10 mouse cellular contexts compared by ENCODE assay signal in genomic region chr10:127663590-127663989, GRCm38 (mm10). TPM values are rescaled to one million over a fixed set of nuclear protein-coding genes. Genes with fewer than 3 reads are reported as not detected.
DNase-seq lines count a peak whose midpoint lies in the region; ATAC-seq and TF ChIP-seq lines count a peak whose summit lies in the region.
"Had no signal": no experiment of that assay in that cellular context is flagged by ENCODE, and none has a peak within 500 bp of the region (broad histone marks: within the 10 kb centered on the region; RNA-seq: fewer than 3 reads in every experiment).

No protein-coding gene starts in this region.

- WGBS in kidney, postnatal 0 days: 29% methylated on average over 5 of the region's 5 CpGs
- WGBS in limb, embryonic 13.5 days: 9% methylated on average over 5 of the region's 5 CpGs

- H3K4me3 ChIP-seq in kidney, postnatal 0 days (replicated peaks; ENCODE audit: low read depth, low read length): no peak overlapping the region
- H3K4me3 ChIP-seq in E14TG2a.4 (replicated peaks; ENCODE audit: low read length): peak overlapping the region; percentile 88
- peak overlapping the region; percentile 86 for H3K4me3 ChIP-seq in limb, embryonic 13.5 days

- peak; percentile 38 to 50 for DNase-seq in cerebellum, postnatal 25 days
- no peak for DNase-seq in cerebellum, adult 9-10 months
- peak; percentile 19 for DNase-seq in kidney, postnatal 0 days (ENCODE audit: low spot score)
- no peak for DNase-seq in kidney, postnatal 25 days
- no peak for DNase-seq in frontal cortex, postnatal 25 days (ENCODE audit: low spot score in 2 of 2)
- DNase-seq in right cerebral cortex, postnatal 36 days (ENCODE audit: low spot score in 2 of 2): no peak
- DNase-seq: gastrocnemius, postnatal 14 days had no signal

- H3K9me3 ChIP-seq in kidney, postnatal 0 days (replicated peaks; ENCODE audit: low read length): no peaks in the 10 kb centered on the region
- no peaks in the 10 kb centered on the region for H3K9me3 ChIP-seq in E14TG2a.4 (ENCODE audit: low read length)
- no peaks in the 10 kb centered on the region for H3K9me3 ChIP-seq in limb, embryonic 13.5 days

- no peaks in the 10 kb centered on the region for H3K27me3 ChIP-seq in kidney, postnatal 0 days (ENCODE audit: insufficient read depth, low read length)
- peaks cover 35% of the 10 kb centered on the region for H3K27me3 ChIP-seq in E14TG2a.4 (ENCODE audit: insufficient read depth, low read length)
- no peaks in the 10 kb centered on the region for H3K27me3 ChIP-seq in limb, embryonic 13.5 days

- H3K27ac ChIP-seq in kidney, postnatal 0 days: peak overlapping the region; percentile 88; the same call in 1 of the 2 replicates
- H3K27ac ChIP-seq in limb, embryonic 13.5 days: peak overlapping the region; percentile 85; the same call in 1 of the 2 replicates

- H3K4me1 ChIP-seq in kidney, postnatal 0 days (replicated peaks; ENCODE audit: insufficient read depth, low read length): peaks cover 46% of the 10 kb centered on the region
- peaks cover 91% of the 10 kb centered on the region for H3K4me1 ChIP-seq in E14TG2a.4 (replicated peaks; ENCODE audit: low read depth, low read length)
- H3K4me1 ChIP-seq in limb, embryonic 13.5 days: peaks cover 54% of the 10 kb centered on the region

- peaks cover 37% of the 10 kb centered on the region for H3K36me3 ChIP-seq in kidney, postnatal 0 days (ENCODE audit: insufficient read depth, low read length)
- H3K36me3 ChIP-seq in E14TG2a.4 (ENCODE audit: insufficient read depth, low read length): peaks cover 48% of the 10 kb centered on the region
- H3K36me3 ChIP-seq in limb, embryonic 13.5 days: peaks cover 55% of the 10 kb centered on the region

- no peak for ATAC-seq in kidney, postnatal 0 days (replicated peaks; ENCODE audit: low FRiP score, low read depth)
- no peak for ATAC-seq in limb, embryonic 13.5 days (ENCODE audit: low FRiP score, low read depth)
- ATAC-seq: hindbrain, embryonic 16.5 days had no signal

- H3K9ac ChIP-seq in kidney, postnatal 0 days (ENCODE audit: low read depth, low read length): peak overlapping the region; percentile 40; the same call in 1 of the 2 replicates
- peak overlapping the region; percentile 94 for H3K9ac ChIP-seq in limb, embryonic 13.5 days

- H3K4me2 ChIP-seq in kidney, postnatal 0 days (ENCODE audit: low read length): peak overlapping the region; percentile 77
- H3K4me2 ChIP-seq in limb, embryonic 13.5 days (replicated peaks): peak overlapping the region; percentile 94

- no peak for TF ChIP-seq CTCF in kidney, postnatal 0 days (IDR thresholded peaks at IDR 0.05; ENCODE audit: low read depth)
- no peak for TF ChIP-seq CTCF in E14TG2a.4 (conservative IDR thresholded peaks at IDR 0.05; ENCODE audit: low read length)

RNA-seq across cellular contexts. Expression of gene Nemp1, which starts 3.1 kb away (rescaled TPM):
- polyA plus RNA-seq in kidney, postnatal 0 days (2015; fragmentation: Nextera tagmentation; extraction: Ambion mirVana): 6.6 and 6.9 TPM in 2 replicates
- 9.3 and 9.9 TPM in 2 replicates for polyA plus RNA-seq in limb, embryonic 13.5 days (2015; fragmentation: Nextera tagmentation; extraction: Ambion mirVana)

RNA-seq across cellular contexts. Expression of gene Nab2, which starts 4.8 kb away (rescaled TPM):
- polyA plus RNA-seq in kidney, postnatal 0 days (2015; fragmentation: Nextera tagmentation; extraction: Ambion mirVana): 21.5 and 24.3 TPM in 2 replicates
- 18.1 and 18.5 TPM in 2 replicates for polyA plus RNA-seq in limb, embryonic 13.5 days (2015; fragmentation: Nextera tagmentation; extraction: Ambion mirVana)

RNA-seq across cellular contexts. Expression of gene Stat6, which starts 20.8 kb away (rescaled TPM):
- polyA plus RNA-seq in kidney, postnatal 0 days (2015; fragmentation: Nextera tagmentation; extraction: Ambion mirVana): 26.2 and 27.0 TPM in 2 replicates
- 14.3 and 15.0 TPM in 2 replicates for polyA plus RNA-seq in limb, embryonic 13.5 days (2015; fragmentation: Nextera tagmentation; extraction: Ambion mirVana)

RNA-seq across cellular contexts. Expression of gene Myo1a, which starts 41.4 kb away (rescaled TPM):
- polyA plus RNA-seq in kidney, postnatal 0 days (2015; fragmentation: Nextera tagmentation; extraction: Ambion mirVana): 0.07 and 0.18 TPM in 2 replicates
- 0.31 and 0.42 TPM in 2 replicates for polyA plus RNA-seq in limb, embryonic 13.5 days (2015; fragmentation: Nextera tagmentation; extraction: Ambion mirVana)

RNA-seq across cellular contexts. Expression of gene Lrp1, which starts 42.6 kb away (rescaled TPM):
- 42.6 and 44.5 TPM in 2 replicates for polyA plus RNA-seq in kidney, postnatal 0 days (2015; fragmentation: Nextera tagmentation; extraction: Ambion mirVana)
- 123 and 127 TPM in 2 replicates for polyA plus RNA-seq in limb, embryonic 13.5 days (2015; fragmentation: Nextera tagmentation; extraction: Ambion mirVana)

Comparison
In these comparisons a context has a peak if more than half of its experiments do, and no peak if none do; other contexts are left out.
1. DNase-seq: peak in cerebellum, postnatal 25 days (2 of 2) and kidney, postnatal 0 days (single experiment); none in cerebellum, adult 9-10 months (single experiment), kidney, postnatal 25 days (0 of 2), frontal cortex, postnatal 25 days (0 of 2) and right cerebral cortex, postnatal 36 days (0 of 2).